Mouse (Mus musculus): ENCODE measurements at regions not wholly inside any gene's neighbourhood (a gene's known extent, or its start where the extent isn't known, plus 50 kb on each side); places are given as distances from the start of the nearest gene placed in this dataset.

- 81% methylated on average over 3 of the region's 3 CpGs for WGBS
- DNase-seq (ENCODE audit: low read depth, low spot score) = no peak
Observed at GRCm38 (mm10) chr11:40380696-40381095, 314.3 kb downstream of the Mat2b start.

GRCm38 (mm10) chr11:40371696-40372095 lies 323.3 kb downstream of the Mat2b start:
- no peak for DNase-seq (ENCODE audit: low read depth, low spot score)
- WGBS = 86% methylated on average over 2 of the region's 2 CpGs

GRCm38 (mm10) chr11:40366573-40366972 lies 328.4 kb downstream of the Mat2b start:
- DNase-seq (ENCODE audit: low read depth, low spot score) = no peak

- 59% methylated on average over 2 of the region's 2 CpGs for WGBS
Observed at GRCm38 (mm10) chr11:40362530-40363185, 332.3 kb downstream of the Mat2b start.

More at GRCm38 (mm10) chr11:40362530-40363185, 332.3 kb downstream of the Mat2b start:
- no peak for DNase-seq (ENCODE audit: low read depth, low spot score)
